Mouse (Mus musculus) frontal cortex, postnatal 10 days (tissue): ENCODE measurements around the gene Gm20481.
"Not testable (repeated sequence)": the region's sequence is repeated elsewhere in the genome, so short reads cannot be mapped to it uniquely, and the experiment has no call there.

ENCODE experiments used
- DNase-seq, 2 experiments: peaks; one replicate each; pipeline ENCODE4 v3.0.0; 2022; ENCODE audit warnings: low spot score in 2 of 2, mixed read lengths in 1 of 2

Gene Gm20481

GRCm38 (mm10) chr17:34951636-34952377, 17.9 kb upstream of the Gm20481 start:
- DNase-seq, result peak in 1 of 2 experiments; percentile 69

- DNase-seq, result peak in 1 of 2 experiments; percentile 80
These were observed 17.2 kb upstream of the Gm20481 start for GRCm38 (mm10) chr17:34952378-34953040.

- no peak for DNase-seq
These were observed 16.5 kb upstream of the Gm20481 start for GRCm38 (mm10) chr17:34953258-34953657.

- DNase-seq, result no peak
These were observed 15.8 kb upstream of the Gm20481 start for GRCm38 (mm10) chr17:34953904-34954303.

- no peak for DNase-seq
These were observed 14.9 kb upstream of the Gm20481 start for GRCm38 (mm10) chr17:34954831-34955230.

- no peak for DNase-seq
These were observed 13.8 kb upstream of the Gm20481 start for GRCm38 (mm10) chr17:34955884-34956283.

GRCm38 (mm10) chr17:34956340-34956739, 13.4 kb upstream of the Gm20481 start:
- no peak for DNase-seq

GRCm38 (mm10) chr17:34957291-34957690, 12.4 kb upstream of the Gm20481 start:
- DNase-seq, result not testable (repeated sequence)

GRCm38 (mm10) chr17:34957966-34958365, 11.7 kb upstream of the Gm20481 start:
- DNase-seq, result not testable (repeated sequence)

- not testable (repeated sequence) for DNase-seq
These were observed 11.0 kb upstream of the Gm20481 start for GRCm38 (mm10) chr17:34958734-34959129.

GRCm38 (mm10) chr17:34959130-34959778, 10.5 kb upstream of the Gm20481 start, which contains the start of gene Hspa1b:
Gene Hspa1b (minus strand): TSS chr17:34959238.
- DNase-seq, result peak; percentile 60 to 72

GRCm38 (mm10) chr17:34959881-34960515, 9.7 kb upstream of the Gm20481 start:
- no peak for DNase-seq

- DNase-seq, result no peak
These were observed 8.8 kb upstream of the Gm20481 start for GRCm38 (mm10) chr17:34960702-34961493.

- DNase-seq, result no peak
These were observed 7.6 kb upstream of the Gm20481 start for GRCm38 (mm10) chr17:34962125-34962524.

GRCm38 (mm10) chr17:34962841-34963240, 6.9 kb upstream of the Gm20481 start:
- DNase-seq, result no peak

GRCm38 (mm10) chr17:34964640-34965049, 5.1 kb upstream of the Gm20481 start:
- DNase-seq, result no peak

GRCm38 (mm10) chr17:34965627-34966026, 4.1 kb upstream of the Gm20481 start:
- no peak for DNase-seq

- not testable (repeated sequence) for DNase-seq
These were observed 1.1 kb downstream of the Gm20481 start for GRCm38 (mm10) chr17:34970850-34971249.

- not testable (repeated sequence) for DNase-seq
These were observed 2.0 kb downstream of the Gm20481 start for GRCm38 (mm10) chr17:34971694-34972068.

GRCm38 (mm10) chr17:34972069-34972749, 2.5 kb downstream of the Gm20481 start, which contains the start of the genes Hspa1a and Hspa1l:
Gene Hspa1a (minus strand): TSS chr17:34972156.
Gene Hspa1l (plus strand): TSS chr17:34972703.
- DNase-seq, result peak; percentile 57 to 74
